Mouse (Mus musculus) heart, adult 2 months (tissue): ENCODE results near the gene Ciapin1.

Experiments used
- CTCF ChIP-seq: fragments of 200-600 bp; IDR thresholded peaks from 2 replicates; pipeline ENCODE4 v1.8.1; 2022; ENCODE audit warnings: antibody characterized with exemption, mild to moderate bottlenecking, moderate library complexity
- EP300 ChIP-seq: fragments of 200-500 bp; IDR thresholded peaks from 2 replicates; pipeline ENCODE4 v1.6.1; 2011; ENCODE audit warnings: low read depth, low read length, control low read depth; ENCODE audit not compliant: insufficient read depth
- POLR2A ChIP-seq: fragments of 200-500 bp; IDR thresholded peaks from 2 replicates; pipeline ENCODE4 v1.6.1; 2011; ENCODE audit warnings: mild to moderate bottlenecking, low read depth, low read length, control low read depth; ENCODE audit not compliant: insufficient read depth

GRCm38 (mm10) chr8:94857011-94857345 is 18.8 kb upstream of the Ciapin1 start:
- TF ChIP-seq EP300: no peak
- TF ChIP-seq POLR2A: no peak
- TF ChIP-seq CTCF: no peak
